Mouse (Mus musculus) limb, embryonic 13.5 days (tissue): ENCODE measurements around the gene Fam172a. TPM values are rescaled to one million over a fixed set of nuclear protein-coding genes. Genes with fewer than 3 reads are reported as not detected.

Experiments used
- ATAC-seq: fragments of 200-750 bp; cut with Nextera tagmentation; 2 replicates; pipeline ENCODE4 v1.8.0; 2017; ENCODE audit warnings: low read depth, moderate number of reproducible peaks, moderate TSS enrichment; ENCODE audit not compliant: low FRiP score
- H3K27ac ChIP-seq: fragments of 300-500 bp; sonication (generic); 2 replicates; pipeline ENCODE4 v1.5.1; 2015; ENCODE audit warnings: inconsistent platforms, mild to moderate bottlenecking, moderate library complexity
- H3K27me3 ChIP-seq: fragments of 300-500 bp; sonication (generic); 2 replicates; pipeline ENCODE4 v1.6.1; 2015; ENCODE audit warnings: mild to moderate bottlenecking, inconsistent platforms
- H3K36me3 ChIP-seq: fragments of 300-500 bp; sonication (generic); 2 replicates; pipeline ENCODE4 v1.6.1; 2015; ENCODE audit warnings: inconsistent platforms, mild to moderate bottlenecking, moderate library complexity
- H3K4me1 ChIP-seq: fragments of 300-500 bp; sonication (generic); 2 replicates; pipeline ENCODE4 v1.6.1; 2015; ENCODE audit warnings: inconsistent platforms
- H3K4me2 ChIP-seq: fragments of 300-500 bp; sonication (generic); replicated peaks from 2 replicates; pipeline ENCODE4 v1.6.1; 2015; ENCODE audit warnings: inconsistent platforms, mild to moderate bottlenecking, moderate library complexity
- H3K4me3 ChIP-seq: fragments of 300-500 bp; sonication (generic); 2 replicates; pipeline ENCODE4 v1.5.1; 2015; ENCODE audit warnings: moderate library complexity, mild to moderate bottlenecking, inconsistent platforms
- H3K9ac ChIP-seq: fragments of 300-500 bp; sonication (generic); 2 replicates; pipeline ENCODE4 v1.6.1; 2015; ENCODE audit warnings: mild to moderate bottlenecking, inconsistent platforms
- H3K9me3 ChIP-seq: fragments of 300-500 bp; sonication (generic); 2 replicates; pipeline ENCODE4 v1.6.1; 2016; ENCODE audit warnings: inconsistent platforms
- WGBS: fragments of 180-500 bp; shearing (Covaris S2); methylation state at CpG from one replicate; pipeline ENCODE4 v1.1.7; 2015; 5-methylcytosine and 5-hydroxymethylcytosine counted together
- polyA plus RNA-seq: library from polyadenylated mRNA; unstranded; fragments of >200 nt; fragmentation: Nextera tagmentation; extraction: Ambion mirVana; gene quantifications from 2 replicates; pipeline ENCODE4 v1.2.1, GENCODE M21; 2015

Fam172a gene
- polyA plus RNA-seq, 1 experiment from 2014 or later: 32.5 TPM

- H3K4me2 ChIP-seq: no peak overlapping the region
- WGBS: 14% methylated on average over 12 of the region's 12 CpGs
- no peak overlapping the region for H3K9ac ChIP-seq
- H3K36me3 ChIP-seq: no peaks in the 10 kb centered on the region
- H3K27me3 ChIP-seq: peaks cover 96% of the 10 kb centered on the region
- peaks cover 5% of the 10 kb centered on the region for H3K4me1 ChIP-seq
- ATAC-seq: no peak
- no peaks in the 10 kb centered on the region for H3K9me3 ChIP-seq
- no peak overlapping the region for H3K4me3 ChIP-seq
- H3K27ac ChIP-seq: no peak overlapping the region
These were observed 484.6 kb downstream of the Fam172a start for GRCm38 (mm10) chr13:78186340-78186946.

- H3K36me3 ChIP-seq: no peaks in the 10 kb centered on the region
- H3K4me2 ChIP-seq: no peak overlapping the region
- peaks cover 96% of the 10 kb centered on the region for H3K27me3 ChIP-seq
- no peaks in the 10 kb centered on the region for H3K9me3 ChIP-seq
- H3K9ac ChIP-seq: no peak overlapping the region
- no peak overlapping the region for H3K4me3 ChIP-seq
- 46% methylated on average over 5 of the region's 5 CpGs for WGBS
- no peak overlapping the region for H3K27ac ChIP-seq
- no peaks in the 10 kb centered on the region for H3K4me1 ChIP-seq
- no peak for ATAC-seq
These were observed 486.0 kb downstream of the Fam172a start for GRCm38 (mm10) chr13:78187833-78188232.

GRCm38 (mm10) chr13:78189586-78189985 is 487.8 kb downstream of the Fam172a start:
- 29% methylated on average over 10 of the region's 10 CpGs for WGBS
- Histone ChIP-seq H3K27ac (no peak overlapping the region), H3K9ac (no peak overlapping the region), H3K9me3 (no peaks in the 10 kb centered on the region), H3K4me3 (no peak overlapping the region), H3K4me2 (no peak overlapping the region), H3K27me3 (peaks cover 96% of the 10 kb centered on the region), H3K4me1 (peaks cover 1% of the 10 kb centered on the region), H3K36me3 (no peaks in the 10 kb centered on the region)
- no peak for ATAC-seq

- Histone ChIP-seq H3K4me3 (no peak overlapping the region), H3K27me3 (peaks cover 92% of the 10 kb centered on the region), H3K9ac (no peak overlapping the region), H3K4me2 (no peak overlapping the region), H3K9me3 (no peaks in the 10 kb centered on the region), H3K4me1 (peaks cover 23% of the 10 kb centered on the region), H3K27ac (no peak overlapping the region), H3K36me3 (no peaks in the 10 kb centered on the region)
- WGBS: 35% methylated on average over 4 of the region's 4 CpGs
- no peak for ATAC-seq
These were observed 491.4 kb downstream of the Fam172a start for GRCm38 (mm10) chr13:78193211-78193610.

- peaks cover 86% of the 10 kb centered on the region for H3K27me3 ChIP-seq
These were observed 492.5 kb downstream of the Fam172a start for GRCm38 (mm10) chr13:78194135-78194849.

GRCm38 (mm10) chr13:78194850-78195600 is 493.2 kb downstream of the Fam172a start:
- peaks cover 25% of the 10 kb centered on the region for H3K4me1 ChIP-seq
- H3K36me3 ChIP-seq: no peaks in the 10 kb centered on the region
- no peaks in the 10 kb centered on the region for H3K9me3 ChIP-seq
- H3K27me3 ChIP-seq: peaks cover 78% of the 10 kb centered on the region
- H3K9ac ChIP-seq: peak overlapping the region; percentile 14; the same call in 1 of the 2 replicates
- 0 out of 2 replicates have a peak, but pooled peaks have one; percentile 7 for ATAC-seq
- WGBS: 3% methylated on average over 64 of the region's 64 CpGs
- H3K27ac ChIP-seq: no peak overlapping the region
- H3K4me3 ChIP-seq: peak overlapping the region; percentile 41
- H3K4me2 ChIP-seq: peak overlapping the region; percentile 66

More at GRCm38 (mm10) chr13:78194135-78194849, 492.5 kb downstream of the Fam172a start:
- Histone ChIP-seq H3K4me2 (peak overlapping the region; percentile 66), H3K4me3 (peak overlapping the region; percentile 41), H3K36me3 (no peaks in the 10 kb centered on the region), H3K27ac (no peak overlapping the region), H3K9ac (peak overlapping the region; percentile 14; the same call in 1 of the 2 replicates), H3K4me1 (peaks cover 25% of the 10 kb centered on the region), H3K9me3 (no peaks in the 10 kb centered on the region)
- WGBS: 9% methylated on average over 17 of the region's 26 CpGs
- no peak for ATAC-seq

- Histone ChIP-seq H3K9ac (no peak overlapping the region), H3K27me3 (peaks cover 77% of the 10 kb centered on the region), H3K9me3 (no peaks in the 10 kb centered on the region), H3K4me3 (peak overlapping the region; percentile 41), H3K4me2 (peak overlapping the region; percentile 66), H3K27ac (no peak overlapping the region), H3K36me3 (no peaks in the 10 kb centered on the region), H3K4me1 (peaks cover 28% of the 10 kb centered on the region)
- ATAC-seq: no peak
- 9% methylated on average over 13 of the region's 13 CpGs for WGBS
These were observed 493.8 kb downstream of the Fam172a start for GRCm38 (mm10) chr13:78195601-78196115.

GRCm38 (mm10) chr13:78196236-78196796 is 494.5 kb downstream of the Fam172a start:
- Histone ChIP-seq H3K4me1 (peaks cover 28% of the 10 kb centered on the region), H3K36me3 (no peaks in the 10 kb centered on the region), H3K9me3 (no peaks in the 10 kb centered on the region), H3K27me3 (peaks cover 71% of the 10 kb centered on the region), H3K27ac (no peak overlapping the region), H3K9ac (no peak overlapping the region), H3K4me2 (no peak overlapping the region), H3K4me3 (no peak overlapping the region)
- 24% methylated on average over 7 of the region's 7 CpGs for WGBS
- ATAC-seq: no peak

GRCm38 (mm10) chr13:78197286-78197818 is 495.5 kb downstream of the Fam172a start:
- peak overlapping the region; percentile 97 for H3K4me2 ChIP-seq
- no peak overlapping the region for H3K27ac ChIP-seq
- H3K4me1 ChIP-seq: peaks cover 35% of the 10 kb centered on the region
- peaks cover 67% of the 10 kb centered on the region for H3K27me3 ChIP-seq
- H3K9ac ChIP-seq: peak overlapping the region; percentile 79; the same call in 1 of the 2 replicates
- no peaks in the 10 kb centered on the region for H3K9me3 ChIP-seq
- no peak for ATAC-seq
- H3K4me3 ChIP-seq: peak overlapping the region; percentile 66
- H3K36me3 ChIP-seq: no peaks in the 10 kb centered on the region
- WGBS: under 1% methylated on average over 9 of the region's 9 CpGs

GRCm38 (mm10) chr13:78197819-78198390 is 496.1 kb downstream of the Fam172a start:
- Histone ChIP-seq H3K4me2 (peak overlapping the region; percentile 97), H3K4me1 (peaks cover 39% of the 10 kb centered on the region), H3K27ac (peak overlapping the region; percentile 55; the same call in 1 of the 2 replicates), H3K4me3 (peak overlapping the region; percentile 66), H3K36me3 (no peaks in the 10 kb centered on the region), H3K27me3 (peaks cover 64% of the 10 kb centered on the region), H3K9me3 (no peaks in the 10 kb centered on the region), H3K9ac (peak overlapping the region; percentile 79)
- ATAC-seq: no peak
- under 1% methylated on average over 32 of the region's 33 CpGs for WGBS

GRCm38 (mm10) chr13:78198391-78198870 is 496.6 kb downstream of the Fam172a start:
- no peaks in the 10 kb centered on the region for H3K36me3 ChIP-seq
- H3K4me3 ChIP-seq: peak overlapping the region; percentile 66
- peak overlapping the region; percentile 79 for H3K9ac ChIP-seq
- H3K27me3 ChIP-seq: peaks cover 64% of the 10 kb centered on the region
- H3K27ac ChIP-seq: peak overlapping the region; percentile 67; the same call in 1 of the 2 replicates
- no peaks in the 10 kb centered on the region for H3K9me3 ChIP-seq
- ATAC-seq: no peak
- H3K4me2 ChIP-seq: peak overlapping the region; percentile 97
- WGBS: 0% methylated on average over 20 of the region's 63 CpGs
- peaks cover 45% of the 10 kb centered on the region for H3K4me1 ChIP-seq
